Mouse (Mus musculus): ENCODE data around the gene Zdhhc25. TPM values are rescaled to one million over a fixed set of nuclear protein-coding genes. Genes with fewer than 3 reads are reported as not detected.

Zdhhc25 gene
- not detected in 2 replicates for polyA plus RNA-seq (2012; ENCODE audit: insufficient read depth, insufficient read length, missing spikeins)

DNA sequence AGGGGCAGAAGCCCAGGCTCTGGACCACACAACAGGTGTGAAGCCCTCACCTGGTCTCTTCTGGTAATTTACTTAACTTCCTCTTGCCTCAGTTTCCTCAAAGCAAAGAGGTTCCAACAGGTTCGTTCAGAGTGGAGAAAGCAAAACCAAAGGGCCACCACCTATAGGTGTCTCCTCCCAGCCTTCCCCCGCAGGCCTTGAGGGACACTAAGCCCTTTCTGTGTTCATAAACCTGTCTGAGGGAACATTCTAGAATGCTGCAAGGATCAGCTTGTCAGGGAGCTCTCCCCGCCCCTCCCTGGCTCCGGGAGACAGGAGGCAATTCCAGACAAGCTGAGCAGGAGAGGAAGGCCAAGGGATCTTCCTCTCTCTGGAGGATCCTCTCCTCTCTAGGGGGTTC is at the start of gene Zdhhc25:
Gene Zdhhc25, plus strand, starts transcription at position 301 of the 400 bp plus-strand sequence.
- Histone ChIP-seq H3K27ac (ENCODE audit: insufficient read depth, low read depth, low read length) (no peak within 1 kb of the TSS), H3K4me3 (ENCODE audit: insufficient read depth, low read length) (no peak within 1 kb of the TSS), H3K4me1 (ENCODE audit: control insufficient read depth, insufficient read depth, low read length) (no peaks in the 10 kb centered on the region)
- TF ChIP-seq CTCF (IDR thresholded peaks at IDR 0.05; ENCODE audit: low read depth, low read length): no peak
- TF ChIP-seq POLR2A (IDR thresholded peaks at IDR 0.05; ENCODE audit: borderline replicate concordance, low read depth, low read length): no peak

GRCm38 (mm10) chr15:88552852-88553251 is 47.2 kb upstream of the Zdhhc25 start:
- TF ChIP-seq CTCF (IDR thresholded peaks at IDR 0.05; ENCODE audit: low read depth, low read length) (no peak), POLR2A (IDR thresholded peaks at IDR 0.05; ENCODE audit: borderline replicate concordance, low read depth, low read length) (no peak)
- H3K4me1 ChIP-seq (ENCODE audit: control insufficient read depth, insufficient read depth, low read length): no peaks in the 10 kb centered on the region
- no peak overlapping the region for H3K27ac ChIP-seq (ENCODE audit: insufficient read depth, low read depth, low read length)
- no peak overlapping the region for H3K4me3 ChIP-seq (ENCODE audit: insufficient read depth, low read length)

DNA sequence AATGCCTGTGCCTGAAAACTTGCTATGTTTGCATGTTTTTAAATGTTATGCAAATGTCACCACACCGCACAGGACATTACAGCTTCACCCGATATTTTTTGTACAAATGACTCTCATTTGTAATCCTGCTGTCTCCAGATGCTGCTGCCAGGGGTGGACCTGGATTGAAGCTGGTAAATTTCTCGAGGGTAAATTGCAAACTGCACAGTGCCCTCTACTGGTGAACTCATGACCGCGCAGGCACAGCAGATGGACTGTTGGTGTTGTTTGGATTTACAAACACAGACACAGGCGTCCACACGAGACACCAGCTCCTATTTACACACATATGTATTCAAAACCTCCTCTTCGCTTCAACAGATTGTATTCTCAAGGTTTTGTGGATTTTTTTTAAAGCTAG is 44.6 kb upstream of the Zdhhc25 start:
- no peak overlapping the region for H3K27ac ChIP-seq (ENCODE audit: insufficient read depth, low read depth, low read length)
- no peak overlapping the region for H3K4me3 ChIP-seq (ENCODE audit: insufficient read depth, low read length)
- H3K4me1 ChIP-seq (ENCODE audit: control insufficient read depth, insufficient read depth, low read length): no peaks in the 10 kb centered on the region
- no peak for TF ChIP-seq POLR2A (IDR thresholded peaks at IDR 0.05; ENCODE audit: borderline replicate concordance, low read depth, low read length)
- TF ChIP-seq CTCF (IDR thresholded peaks at IDR 0.05; ENCODE audit: low read depth, low read length): peak; percentile 84

GRCm38 (mm10) chr15:88560637-88561036 is 39.5 kb upstream of the Zdhhc25 start:
- Histone ChIP-seq H3K4me3 (ENCODE audit: insufficient read depth, low read length) (no peak overlapping the region), H3K27ac (ENCODE audit: insufficient read depth, low read depth, low read length) (no peak overlapping the region), H3K4me1 (ENCODE audit: control insufficient read depth, insufficient read depth, low read length) (no peaks in the 10 kb centered on the region)
- TF ChIP-seq POLR2A (IDR thresholded peaks at IDR 0.05; ENCODE audit: borderline replicate concordance, low read depth, low read length) (no peak), CTCF (IDR thresholded peaks at IDR 0.05; ENCODE audit: low read depth, low read length) (no peak)

DNA sequence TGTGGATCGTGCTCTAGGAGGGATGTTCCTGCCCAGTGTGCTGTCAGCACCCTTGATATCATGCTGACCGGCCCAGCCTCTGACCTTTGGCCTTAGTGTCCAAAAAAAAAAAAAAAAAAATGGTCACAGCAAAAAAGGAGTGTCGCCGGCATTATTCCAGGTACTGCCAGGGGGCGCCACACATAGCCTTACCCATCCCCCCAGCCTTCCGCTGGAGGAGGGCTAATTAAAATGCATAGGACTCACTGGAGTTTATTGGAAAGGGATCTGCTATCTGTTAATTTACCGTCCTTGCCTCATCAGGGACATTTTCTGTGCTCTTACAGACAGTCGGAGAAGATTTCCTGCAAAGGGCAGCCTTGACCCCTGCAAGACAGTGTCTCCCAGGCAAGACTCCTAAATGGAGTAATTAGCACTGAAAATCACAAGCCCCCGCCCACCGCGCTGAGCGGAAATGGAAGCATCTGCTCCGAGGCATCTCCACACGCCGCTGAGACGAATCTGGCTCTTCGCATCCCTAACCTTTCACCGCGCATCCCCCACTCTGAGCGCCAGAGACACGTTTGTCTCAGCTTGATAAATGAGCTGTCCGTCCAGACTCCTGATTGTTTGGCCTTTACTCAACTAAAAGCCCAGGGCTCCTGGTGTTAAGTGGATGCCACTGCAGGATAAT is 38.9 kb upstream of the Zdhhc25 start:
- TF ChIP-seq CTCF (IDR thresholded peaks at IDR 0.05; ENCODE audit: low read depth, low read length) (no peak), POLR2A (IDR thresholded peaks at IDR 0.05; ENCODE audit: borderline replicate concordance, low read depth, low read length) (no peak)
- no peak overlapping the region for H3K27ac ChIP-seq (ENCODE audit: insufficient read depth, low read depth, low read length)
- H3K4me3 ChIP-seq (ENCODE audit: insufficient read depth, low read length): no peak overlapping the region
- no peaks in the 10 kb centered on the region for H3K4me1 ChIP-seq (ENCODE audit: control insufficient read depth, insufficient read depth, low read length)

DNA sequence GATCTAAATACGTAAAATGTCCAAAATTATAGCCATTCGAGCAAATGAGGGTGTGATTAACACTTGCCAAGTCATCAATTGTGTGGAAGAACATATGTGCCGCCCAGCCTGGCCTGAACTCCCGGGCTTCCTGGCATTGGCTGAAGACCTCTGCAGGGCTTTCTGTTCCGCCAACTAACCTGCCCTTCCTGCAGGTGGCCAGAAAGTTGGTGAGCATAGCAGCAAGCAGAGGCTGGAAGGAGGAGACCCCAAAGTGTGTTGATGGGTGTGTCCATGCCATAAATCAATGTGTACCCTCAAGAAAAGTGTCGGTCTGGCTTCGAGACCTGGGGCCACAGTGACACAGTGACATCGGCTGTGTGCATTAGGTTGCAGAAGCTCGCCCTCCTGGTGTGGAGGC is 34.8 kb upstream of the Zdhhc25 start:
- H3K4me3 ChIP-seq (ENCODE audit: insufficient read depth, low read length): no peak overlapping the region
- H3K4me1 ChIP-seq (ENCODE audit: control insufficient read depth, insufficient read depth, low read length): no peaks in the 10 kb centered on the region
- no peak overlapping the region for H3K27ac ChIP-seq (ENCODE audit: insufficient read depth, low read depth, low read length)
- TF ChIP-seq POLR2A (IDR thresholded peaks at IDR 0.05; ENCODE audit: borderline replicate concordance, low read depth, low read length) (no peak), CTCF (IDR thresholded peaks at IDR 0.05; ENCODE audit: low read depth, low read length) (no peak)

- TF ChIP-seq CTCF (IDR thresholded peaks at IDR 0.05; ENCODE audit: low read depth, low read length): no peak
- no peak for TF ChIP-seq POLR2A (IDR thresholded peaks at IDR 0.05; ENCODE audit: borderline replicate concordance, low read depth, low read length)
- no peaks in the 10 kb centered on the region for H3K4me1 ChIP-seq (ENCODE audit: control insufficient read depth, insufficient read depth, low read length)
- H3K27ac ChIP-seq (ENCODE audit: insufficient read depth, low read depth, low read length): no peak overlapping the region
- H3K4me3 ChIP-seq (ENCODE audit: insufficient read depth, low read length): no peak overlapping the region
Observed at GRCm38 (mm10) chr15:88565806-88566205, 34.3 kb upstream of the Zdhhc25 start.

GRCm38 (mm10) chr15:88570697-88571096 is 29.4 kb upstream of the Zdhhc25 start:
- Histone ChIP-seq H3K27ac (ENCODE audit: insufficient read depth, low read depth, low read length) (no peak overlapping the region), H3K4me3 (ENCODE audit: insufficient read depth, low read length) (no peak overlapping the region), H3K4me1 (ENCODE audit: control insufficient read depth, insufficient read depth, low read length) (no peaks in the 10 kb centered on the region)
- no peak for TF ChIP-seq CTCF (IDR thresholded peaks at IDR 0.05; ENCODE audit: low read depth, low read length)
- TF ChIP-seq POLR2A (IDR thresholded peaks at IDR 0.05; ENCODE audit: borderline replicate concordance, low read depth, low read length): no peak

DNA sequence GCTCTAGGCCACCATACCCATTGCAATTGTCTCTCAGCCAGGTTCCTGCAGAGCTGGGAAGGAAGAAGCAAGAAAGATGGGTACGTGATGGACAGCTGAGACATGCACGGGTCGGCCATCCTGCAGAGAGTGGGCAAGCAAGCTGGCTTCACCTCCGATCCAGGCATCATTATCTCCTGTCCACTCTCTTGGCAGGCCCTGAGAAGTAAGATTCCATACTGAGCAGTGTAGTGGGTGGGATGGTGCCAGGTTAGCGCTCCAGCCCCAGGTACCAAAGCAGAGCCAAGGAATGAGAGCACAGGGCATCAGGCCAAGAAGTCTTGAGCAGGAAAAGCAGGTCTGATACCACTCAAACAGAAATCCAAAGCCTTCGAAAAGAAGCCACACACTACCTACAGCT is 20.6 kb upstream of the Zdhhc25 start:
- TF ChIP-seq CTCF (IDR thresholded peaks at IDR 0.05; ENCODE audit: low read depth, low read length) (no peak), POLR2A (IDR thresholded peaks at IDR 0.05; ENCODE audit: borderline replicate concordance, low read depth, low read length) (no peak)
- Histone ChIP-seq H3K4me3 (ENCODE audit: insufficient read depth, low read length) (no peak overlapping the region), H3K27ac (ENCODE audit: insufficient read depth, low read depth, low read length) (no peak overlapping the region), H3K4me1 (ENCODE audit: control insufficient read depth, insufficient read depth, low read length) (no peaks in the 10 kb centered on the region)

- no peaks in the 10 kb centered on the region for H3K4me1 ChIP-seq (ENCODE audit: control insufficient read depth, insufficient read depth, low read length)
- TF ChIP-seq POLR2A (IDR thresholded peaks at IDR 0.05; ENCODE audit: borderline replicate concordance, low read depth, low read length) (no peak), CTCF (IDR thresholded peaks at IDR 0.05; ENCODE audit: low read depth, low read length) (no peak)
- H3K4me3 ChIP-seq (ENCODE audit: insufficient read depth, low read length): no peak overlapping the region
- H3K27ac ChIP-seq (ENCODE audit: insufficient read depth, low read depth, low read length): no peak overlapping the region
Observed at GRCm38 (mm10) chr15:88602496-88602895, 2.4 kb downstream of the Zdhhc25 start.
